Mouse (Mus musculus) heart, embryonic 16.5 days (tissue): ENCODE results near the gene Mon2. TPM values are rescaled to one million over a fixed set of nuclear protein-coding genes. Genes with fewer than 3 reads are reported as not detected.
A peak's percentile ranks its signal among the peaks of the same experiment; 100 is the strongest.

ENCODE experiments used
- ATAC-seq: fragments of 200-750 bp; cut with Nextera tagmentation; replicated peaks from 2 replicates; pipeline ENCODE4 v1.8.0; 2017; ENCODE audit warnings: moderate number of reproducible peaks; ENCODE audit not compliant: insufficient read depth, low FRiP score; ENCODE audit errors: extremely low read depth
- H3K27ac ChIP-seq: fragments of 300-500 bp; sonication (generic); 2 replicates; pipeline ENCODE4 v1.5.1; 2014; ENCODE audit warnings: mild to moderate bottlenecking, low read length, control low read depth, moderate library complexity
- H3K27me3 ChIP-seq: fragments of 300-500 bp; sonication (generic); 2 replicates; pipeline ENCODE4 v1.6.1; 2014; ENCODE audit warnings: low read length, mixed read lengths; ENCODE audit not compliant: control insufficient read depth, insufficient read depth
- H3K36me3 ChIP-seq: fragments of 300-500 bp; sonication (generic); 2 replicates; pipeline ENCODE4 v1.6.1; 2014; ENCODE audit not compliant: control insufficient read depth, insufficient read depth
- H3K4me1 ChIP-seq: fragments of 300-500 bp; sonication (generic); 2 replicates; pipeline ENCODE4 v1.6.1; 2014; ENCODE audit warnings: low read length, mixed read lengths; ENCODE audit not compliant: control insufficient read depth, insufficient read depth
- H3K4me2 ChIP-seq: fragments of 300-500 bp; sonication (generic); 2 replicates; pipeline ENCODE4 v1.6.1; 2014; ENCODE audit warnings: low read depth, mild to moderate bottlenecking, control low read depth, low read length
- H3K4me3 ChIP-seq: fragments of 300-500 bp; sonication (generic); 2 replicates; pipeline ENCODE4 v1.5.1; 2014; ENCODE audit warnings: mild to moderate bottlenecking, control low read depth, low read length
- H3K9ac ChIP-seq: fragments of 300-500 bp; sonication (generic); 2 replicates; pipeline ENCODE4 v1.6.1; 2014; ENCODE audit warnings: low read length, control low read depth
- H3K9me3 ChIP-seq: fragments of 300-500 bp; sonication (generic); replicated peaks from 2 replicates; pipeline ENCODE4 v1.6.1; 2016; ENCODE audit warnings: low read length; ENCODE audit not compliant: control insufficient read depth
- WGBS: fragments of 180-500 bp; shearing (Covaris S2); extraction: QIAGEN DNeasy Blood & Tissue Kit; methylation state at CpG from one replicate; pipeline ENCODE4 v1.1.7; 2014; 5-methylcytosine and 5-hydroxymethylcytosine counted together
- polyA plus RNA-seq: library from polyadenylated mRNA; unstranded; fragments of >200 nt; fragmentation: Nextera tagmentation; extraction: Ambion mirVana; gene quantifications from 2 replicates; pipeline ENCODE4 v1.2.1, GENCODE M21; 2015

Gene Mon2
- 14.6 and 17.6 TPM in 2 replicates for polyA plus RNA-seq

- WGBS = under 1% methylated on average over 58 of the region's 58 CpGs
- peaks cover 19% of the 10 kb centered on the region for H3K4me1 ChIP-seq
- H3K27ac ChIP-seq = peak within 1 kb of the TSS; percentile 75
- H3K9ac ChIP-seq = peak within 1 kb of the TSS; percentile 83
- no peaks in the 10 kb centered on the region for H3K9me3 ChIP-seq
- peaks cover 6% of the 10 kb centered on the region for H3K36me3 ChIP-seq
- peak within 1 kb of the TSS; percentile 70 for H3K4me3 ChIP-seq
- H3K27me3 ChIP-seq = no peaks in the 10 kb centered on the region
- peak; percentile 99 for ATAC-seq
- peak within 1 kb of the TSS; percentile 81 for H3K4me2 ChIP-seq
Observed at GRCm38 (mm10) chr10:123076245-123077023, at the start of gene Mon2. Mon2 (minus strand) TSS chr10:123076505.

GRCm38 (mm10) chr10:123120666-123121392 lies 44.5 kb upstream of the Mon2 start:
- Histone ChIP-seq H3K36me3 (peaks cover 67% of the 10 kb centered on the region), H3K9me3 (no peaks in the 10 kb centered on the region), H3K27me3 (no peaks in the 10 kb centered on the region), H3K4me3 (no peak overlapping the region), H3K4me1 (no peaks in the 10 kb centered on the region), H3K9ac (no peak overlapping the region), H3K4me2 (no peak overlapping the region), H3K27ac (no peak overlapping the region)
- ATAC-seq = no peak
- 94% methylated on average over 14 of the region's 14 CpGs for WGBS

- no peaks in the 10 kb centered on the region for H3K9me3 ChIP-seq
- H3K4me1 ChIP-seq = no peaks in the 10 kb centered on the region
- ATAC-seq = no peak
- H3K4me3 ChIP-seq = no peak overlapping the region
- H3K27ac ChIP-seq = no peak overlapping the region
- H3K9ac ChIP-seq = no peak overlapping the region
- no peaks in the 10 kb centered on the region for H3K27me3 ChIP-seq
- no peak overlapping the region for H3K4me2 ChIP-seq
- H3K36me3 ChIP-seq = peaks cover 55% of the 10 kb centered on the region
- WGBS = 79% methylated on average over 14 of the region's 14 CpGs
Observed at GRCm38 (mm10) chr10:123116861-123117260, 40.6 kb upstream of the Mon2 start.

GRCm38 (mm10) chr10:123113466-123113865 lies 37.2 kb upstream of the Mon2 start:
- H3K4me2 ChIP-seq = no peak overlapping the region
- WGBS = 94% methylated on average over 8 of the region's 8 CpGs
- no peak overlapping the region for H3K27ac ChIP-seq
- H3K9ac ChIP-seq = no peak overlapping the region
- H3K4me3 ChIP-seq = no peak overlapping the region
- H3K36me3 ChIP-seq = peaks cover 36% of the 10 kb centered on the region
- no peak for ATAC-seq
- H3K27me3 ChIP-seq = no peaks in the 10 kb centered on the region
- H3K9me3 ChIP-seq = no peaks in the 10 kb centered on the region
- no peaks in the 10 kb centered on the region for H3K4me1 ChIP-seq

- no peak for ATAC-seq
- H3K27ac ChIP-seq = no peak overlapping the region
- no peaks in the 10 kb centered on the region for H3K27me3 ChIP-seq
- peaks cover 4% of the 10 kb centered on the region; the same call in 1 of the 2 replicates for H3K4me1 ChIP-seq
- no peaks in the 10 kb centered on the region for H3K9me3 ChIP-seq
- H3K9ac ChIP-seq = no peak overlapping the region
- H3K36me3 ChIP-seq = peaks cover 35% of the 10 kb centered on the region
- 89% methylated on average over 9 of the region's 9 CpGs for WGBS
- no peak overlapping the region for H3K4me2 ChIP-seq
- no peak overlapping the region for H3K4me3 ChIP-seq
Observed at GRCm38 (mm10) chr10:123112787-123113168, 36.5 kb upstream of the Mon2 start.

- Histone ChIP-seq H3K4me2 (no peak overlapping the region), H3K4me3 (no peak overlapping the region), H3K4me1 (peaks cover 4% of the 10 kb centered on the region; the same call in 1 of the 2 replicates), H3K9me3 (no peaks in the 10 kb centered on the region), H3K27ac (no peak overlapping the region), H3K36me3 (peaks cover 30% of the 10 kb centered on the region), H3K9ac (no peak overlapping the region), H3K27me3 (no peaks in the 10 kb centered on the region)
- WGBS = 85% methylated on average over 11 of the region's 11 CpGs
- ATAC-seq = no peak
Observed at GRCm38 (mm10) chr10:123112056-123112786, 35.9 kb upstream of the Mon2 start.

GRCm38 (mm10) chr10:123110548-123110947 lies 34.2 kb upstream of the Mon2 start:
- H3K4me3 ChIP-seq = no peak overlapping the region
- H3K4me1 ChIP-seq = peaks cover 4% of the 10 kb centered on the region; the same call in 1 of the 2 replicates
- ATAC-seq = no peak
- no peaks in the 10 kb centered on the region for H3K27me3 ChIP-seq
- no peak overlapping the region for H3K27ac ChIP-seq
- H3K9me3 ChIP-seq = no peaks in the 10 kb centered on the region
- H3K4me2 ChIP-seq = no peak overlapping the region
- peaks cover 21% of the 10 kb centered on the region for H3K36me3 ChIP-seq
- 65% methylated on average over 11 of the region's 11 CpGs for WGBS
- no peak overlapping the region for H3K9ac ChIP-seq

- Histone ChIP-seq H3K4me1 (peaks cover 4% of the 10 kb centered on the region; the same call in 1 of the 2 replicates), H3K9ac (no peak overlapping the region), H3K9me3 (no peaks in the 10 kb centered on the region), H3K36me3 (peaks cover 10% of the 10 kb centered on the region; the same call in 1 of the 2 replicates), H3K4me2 (no peak overlapping the region), H3K4me3 (no peak overlapping the region), H3K27me3 (no peaks in the 10 kb centered on the region), H3K27ac (no peak overlapping the region)
- ATAC-seq = no peak
- WGBS = 67% methylated on average over 1 of the region's 1 CpGs
Observed at GRCm38 (mm10) chr10:123108527-123108926, 32.2 kb upstream of the Mon2 start.
